Mouse (Mus musculus): Measurements from ENCODE around the gene Vamp2.

DNA sequence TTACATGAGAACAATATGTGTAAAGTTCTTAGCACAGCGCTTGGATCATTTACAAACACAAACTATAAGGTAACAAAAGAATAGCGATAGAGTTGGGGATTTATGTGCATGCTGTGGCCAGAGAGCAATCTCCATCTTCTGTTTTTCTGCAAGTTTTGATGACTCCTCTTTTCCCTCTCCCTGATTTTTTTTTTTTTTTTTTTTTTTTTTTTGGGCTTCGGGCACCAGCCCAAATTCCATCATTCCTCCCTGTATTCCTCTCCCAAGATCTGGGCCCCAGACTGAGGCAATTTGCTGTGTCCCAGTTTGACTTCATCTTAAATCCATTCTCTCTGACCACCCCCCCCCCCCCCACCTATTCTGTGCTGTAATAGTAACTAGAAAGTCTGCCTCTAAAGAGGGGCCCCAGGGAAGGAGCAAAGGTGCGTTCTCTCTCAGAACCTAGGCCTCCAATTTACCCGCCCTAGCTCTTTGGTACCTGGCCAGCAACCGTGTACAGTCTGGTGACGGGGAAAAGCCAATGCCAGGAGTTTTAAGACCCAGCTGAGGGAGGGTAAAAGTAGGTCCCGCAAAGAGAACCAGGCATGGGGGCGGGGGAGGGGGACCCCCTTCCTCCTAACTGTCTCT, 8.2 kb downstream of the Vamp2 start:
- TF ChIP-seq CTCF (IDR thresholded peaks at IDR 0.05; ENCODE audit: control insufficient read depth, insufficient read depth, low read length) (no peak; the same call in 1 of the 2 replicates), POLR2A (IDR thresholded peaks at IDR 0.05; ENCODE audit: borderline replicate concordance, control insufficient read depth, low read depth, low read length) (no peak)

Data from bone marrow, adult 2 months (tissue).